In the genomic region with DNA sequence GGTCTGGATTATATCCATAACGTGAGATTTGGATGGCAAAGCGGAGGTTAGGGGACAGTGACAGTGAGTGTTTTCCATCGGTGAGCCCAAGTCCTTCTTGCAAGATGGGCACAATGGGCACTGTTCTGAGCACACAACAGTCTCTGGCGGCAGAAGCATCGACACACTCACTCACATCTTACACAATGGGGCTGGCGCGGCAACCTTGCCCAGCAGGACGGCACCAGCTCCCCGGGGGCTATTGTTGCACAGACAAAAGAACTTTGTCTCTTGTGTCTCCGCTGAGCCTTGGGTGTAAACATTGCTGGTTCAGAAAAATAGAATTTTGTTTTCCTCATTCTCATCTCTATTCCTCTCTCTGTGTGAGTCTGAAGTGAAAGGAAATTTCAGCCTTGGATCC, we compare ENCODE assay signal across 11 mouse cellular contexts. TPM values are rescaled to one million over a fixed set of nuclear protein-coding genes. Genes with fewer than 3 reads are reported as not detected.
DNase-seq lines count a peak whose midpoint lies in the region; ATAC-seq lines count a peak whose summit lies in the region.
"Had no signal": no experiment of that assay in that cellular context is flagged by ENCODE, and none has a peak within 500 bp of the region (broad histone marks: within the 10 kb centered on the region; RNA-seq: fewer than 3 reads in every experiment).

No protein-coding gene starts in this region.

- no peaks in the 10 kb centered on the region for H3K27me3 ChIP-seq in forebrain, embryonic 14.5 days (replicated peaks; ENCODE audit: control insufficient read depth, insufficient read depth, low read length)
- no peaks in the 10 kb centered on the region for H3K27me3 ChIP-seq in midbrain, embryonic 11.5 days (ENCODE audit: control insufficient read depth, insufficient read depth, low read length)
- H3K27me3 ChIP-seq: kidney, embryonic 15.5 days had no signal

- H3K9ac ChIP-seq in forebrain, embryonic 14.5 days (ENCODE audit: low read length): no peak overlapping the region
- H3K9ac ChIP-seq in midbrain, embryonic 11.5 days (ENCODE audit: low read length): peak overlapping the region; percentile 18; the same call in 1 of the 2 replicates
- H3K9ac ChIP-seq: kidney, embryonic 15.5 days had no signal

- peaks cover 3% of the 10 kb centered on the region; the same call in 1 of the 2 replicates for H3K4me1 ChIP-seq in forebrain, embryonic 14.5 days (ENCODE audit: control insufficient read depth, insufficient read depth, low read length)
- H3K4me1 ChIP-seq in midbrain, embryonic 11.5 days (ENCODE audit: control insufficient read depth, insufficient read depth, low read length): peaks cover 5% of the 10 kb centered on the region
- H3K4me1 ChIP-seq: kidney, embryonic 15.5 days had no signal

- H3K36me3 ChIP-seq in forebrain, embryonic 14.5 days (ENCODE audit: control insufficient read depth, insufficient read depth, low read length): no peaks in the 10 kb centered on the region
- H3K36me3 ChIP-seq in midbrain, embryonic 11.5 days (ENCODE audit: control insufficient read depth, insufficient read depth, low read length): no peaks in the 10 kb centered on the region
- H3K36me3 ChIP-seq: kidney, embryonic 15.5 days had no signal

- WGBS in forebrain, embryonic 14.5 days: 5% methylated on average over 10 of the region's 10 CpGs
- 6% methylated on average over 10 of the region's 10 CpGs for WGBS in midbrain, embryonic 11.5 days

- peak; percentile 25 for DNase-seq in embryo, embryonic 10.5 days (ENCODE audit: low spot score)
- DNase-seq in embryo, embryonic 10 days (ENCODE audit: low spot score): no peak
- peak; percentile 60 for DNase-seq in Muller cell, postnatal 12 days (ENCODE audit: inconsistent ontology term)
- no peak for DNase-seq in forebrain, embryonic 14.5 days (ENCODE audit: low spot score)
- peak; percentile 89 for DNase-seq in midbrain, embryonic 11.5 days (ENCODE audit: low spot score, missing footprints)
- no peak for DNase-seq in kidney, adult 11 months
- no peak for DNase-seq in urinary bladder, postnatal 4 days (ENCODE audit: low spot score in 2 of 2)
- no peak for DNase-seq in urinary bladder, postnatal 25 days (ENCODE audit: low spot score)

- H3K9me3 ChIP-seq in forebrain, embryonic 14.5 days (replicated peaks; ENCODE audit: control insufficient read depth, low read length): no peaks in the 10 kb centered on the region
- H3K9me3 ChIP-seq in midbrain, embryonic 11.5 days (ENCODE audit: control insufficient read depth, low read length): no peaks in the 10 kb centered on the region
- H3K9me3 ChIP-seq: kidney, embryonic 15.5 days had no signal

- peak overlapping the region; percentile 24; the same call in 1 of the 2 replicates for H3K4me2 ChIP-seq in forebrain, embryonic 14.5 days (ENCODE audit: low read length)
- H3K4me2 ChIP-seq in midbrain, embryonic 11.5 days: peak overlapping the region; percentile 30; the same call in 1 of the 2 replicates
- H3K4me2 ChIP-seq: heart, embryonic 11.5 days; kidney, embryonic 15.5 days had no signal

- ATAC-seq in forebrain, embryonic 14.5 days: no peak
- ATAC-seq in midbrain, embryonic 11.5 days (ENCODE audit: low FRiP score): no peak

- H3K27ac ChIP-seq in forebrain, embryonic 14.5 days (ENCODE audit: low read depth, low read length): no peak overlapping the region
- H3K27ac ChIP-seq in midbrain, embryonic 11.5 days (ENCODE audit: low read depth, low read length): no peak overlapping the region
- H3K27ac ChIP-seq: kidney, embryonic 15.5 days had no signal

- H3K4me3 ChIP-seq in forebrain, embryonic 14.5 days (ENCODE audit: low read depth, low read length): no peak overlapping the region
- H3K4me3 ChIP-seq in midbrain, embryonic 11.5 days (ENCODE audit: low read depth, low read length): no peak overlapping the region
- H3K4me3 ChIP-seq: kidney, embryonic 15.5 days had no signal

RNA-seq across cellular contexts. Expression of gene Cldn18, which starts 53.6 kb away (rescaled TPM):
- not detected in 2 replicates for polyA plus RNA-seq in forebrain, embryonic 14.5 days (2014; fragmentation: Nextera tagmentation; extraction: Ambion mirVana)
- polyA plus RNA-seq in midbrain, embryonic 11.5 days (2014; fragmentation: Nextera tagmentation; extraction: Ambion mirVana): not detected in 2 replicates
- polyA plus RNA-seq: kidney, embryonic 15.5 days; liver, adult 2 months had no signal

Comparison
In these comparisons a context has a peak if more than half of its experiments do, and no peak if none do; other contexts are left out.
1. DNase-seq: peak in embryo, embryonic 10.5 days (single experiment), Muller cell, postnatal 12 days (single experiment) and midbrain, embryonic 11.5 days (single experiment); none in embryo, embryonic 10 days (single experiment), forebrain, embryonic 14.5 days (single experiment), kidney, adult 11 months (single experiment), urinary bladder, postnatal 4 days (0 of 2) and urinary bladder, postnatal 25 days (single experiment).